Mouse (Mus musculus) retina, postnatal 7 days (tissue): ENCODE data around the gene Ralb.

Source experiments
- DNase-seq: peaks from one replicate; pipeline ENCODE4 v3.0.0-alpha.2; 2012; ENCODE audit warnings: low read depth, low spot score

The Ralb gene

GRCm38 (mm10) chr1:119504260-119505062 lies at the start of gene Ralb:
Gene Ralb, minus strand, starts transcription at chr1:119504794.
- DNase-seq: peak; percentile 89

- no peak for DNase-seq
Observed at GRCm38 (mm10) chr1:119551651-119552050, 47.1 kb upstream of the Ralb start.

GRCm38 (mm10) chr1:119550064-119550463 lies 45.5 kb upstream of the Ralb start:
- no peak for DNase-seq

- no peak for DNase-seq
Observed at GRCm38 (mm10) chr1:119549327-119549689, 44.7 kb upstream of the Ralb start.

GRCm38 (mm10) chr1:119548668-119549326 lies 44.2 kb upstream of the Ralb start:
- peak; percentile 61 for DNase-seq

- no peak for DNase-seq
Observed at GRCm38 (mm10) chr1:119546490-119546889, 41.9 kb upstream of the Ralb start.

- no peak for DNase-seq
Observed at GRCm38 (mm10) chr1:119545671-119546070, 41.1 kb upstream of the Ralb start.

- DNase-seq: no peak
Observed at GRCm38 (mm10) chr1:119545164-119545563, 40.6 kb upstream of the Ralb start.

GRCm38 (mm10) chr1:119544611-119545155 lies 40.1 kb upstream of the Ralb start:
- DNase-seq: no peak

- no peak for DNase-seq
Observed at GRCm38 (mm10) chr1:119543316-119543715, 38.7 kb upstream of the Ralb start.

- DNase-seq: no peak
Observed at GRCm38 (mm10) chr1:119541570-119541969, 37.0 kb upstream of the Ralb start.

- no peak for DNase-seq
Observed at GRCm38 (mm10) chr1:119540836-119541557, 36.4 kb upstream of the Ralb start.

GRCm38 (mm10) chr1:119539252-119539651 lies 34.7 kb upstream of the Ralb start:
- no peak for DNase-seq

- no peak for DNase-seq
Observed at GRCm38 (mm10) chr1:119537651-119538050, 33.1 kb upstream of the Ralb start.

- DNase-seq: no peak
Observed at GRCm38 (mm10) chr1:119536122-119536521, 31.5 kb upstream of the Ralb start.

GRCm38 (mm10) chr1:119534341-119534740 lies 29.7 kb upstream of the Ralb start:
- no peak for DNase-seq

- no peak for DNase-seq
Observed at GRCm38 (mm10) chr1:119533093-119533805, 28.7 kb upstream of the Ralb start.

GRCm38 (mm10) chr1:119532165-119532564 lies 27.6 kb upstream of the Ralb start:
- DNase-seq: no peak

- DNase-seq: no peak
Observed at GRCm38 (mm10) chr1:119530941-119531340, 26.3 kb upstream of the Ralb start.

- DNase-seq: peak; percentile 75
Observed at GRCm38 (mm10) chr1:119525689-119526591, 21.3 kb upstream of the Ralb start, which contains the start of gene Tmem185b. Gene Tmem185b, plus strand, starts transcription at chr1:119526160.
